Mouse (Mus musculus) E14TG2a.4 (cell line): ENCODE measurements around the gene Rptor.

ENCODE experiments used
- CTCF ChIP-seq: conservative IDR thresholded peaks from 2 replicates; pipeline ENCODE4 v1.5.1; 2014; ENCODE audit warnings: low read length
- POU5F1 ChIP-seq: IDR thresholded peaks from 2 replicates; pipeline ENCODE4 v1.6.1; 2014; ENCODE audit warnings: low read length, borderline replicate concordance

GRCm38 (mm10) chr11:119685910-119686659 is 83.4 kb downstream of the Rptor start:
- no peak for TF ChIP-seq CTCF
- no peak for TF ChIP-seq POU5F1
